Mouse (Mus musculus) ES-E14 (cell line): ENCODE results near the gene Noxo1. TPM values are rescaled to one million over a fixed set of nuclear protein-coding genes. Genes with fewer than 3 reads are reported as not detected.

Source experiments
- DNase-seq: peaks from one replicate; pipeline ENCODE4 v3.0.0-alpha.2; 2013; ENCODE audit warnings: low read depth, low spot score
- H3K27ac ChIP-seq: 2 replicates; pipeline ENCODE4 v1.5.1; 2012; ENCODE audit warnings: low read depth, mild to moderate bottlenecking, low read length, moderate library complexity, mixed read lengths; ENCODE audit not compliant: poor library complexity, insufficient read depth, severe bottlenecking
- H3K36me3 ChIP-seq: 2 replicates; pipeline ENCODE4 v1.6.1; 2012; ENCODE audit warnings: mild to moderate bottlenecking, low read length, moderate library complexity, mixed read lengths; ENCODE audit not compliant: control insufficient read depth, poor library complexity, insufficient read depth, severe bottlenecking
- H3K4me1 ChIP-seq, 2 experiments: fragments of 150-350 bp in 1 of 2; sonication (generic) in 1 of 2; 2 replicates each; pipeline ENCODE4 v1.6.1; 2012; ENCODE audit warnings: low read length in 2 of 2, mild to moderate bottlenecking in 1 of 2, mixed read lengths in 1 of 2; ENCODE audit not compliant: control insufficient read depth in 2 of 2, insufficient read depth in 2 of 2, poor library complexity in 1 of 2
- H3K4me3 ChIP-seq, 2 experiments: fragments of 150-350 bp in 1 of 2; sonication (generic) in 1 of 2; 2 replicates each; pipeline ENCODE4 v1.5.1; 2012; ENCODE audit warnings: low read length in 2 of 2, low read depth in 1 of 2, mild to moderate bottlenecking in 1 of 2, mixed read lengths in 1 of 2; ENCODE audit not compliant: insufficient read depth in 1 of 2, poor library complexity in 1 of 2, severe bottlenecking in 1 of 2
- H3K9ac ChIP-seq: 2 replicates; pipeline ENCODE4 v1.6.1; 2012; ENCODE audit warnings: low read depth, mild to moderate bottlenecking, low read length, mixed read lengths; ENCODE audit not compliant: poor library complexity, insufficient read depth, severe bottlenecking
- H3K9me3 ChIP-seq: fragments of 150-350 bp; sonication (generic); 2 replicates; pipeline ENCODE4 v1.6.1; 2012; ENCODE audit warnings: low read depth, mild to moderate bottlenecking, low read length; ENCODE audit not compliant: control insufficient read depth, insufficient read depth
- CHD2 ChIP-seq: IDR thresholded peaks from 2 replicates; pipeline ENCODE4 v1.6.1; 2014; ENCODE audit warnings: mild to moderate bottlenecking, low read depth, low read length, inconsistent platforms
- HCFC1 ChIP-seq: IDR thresholded peaks from 2 replicates; pipeline ENCODE4 v1.6.1; 2012; ENCODE audit warnings: low read length, inconsistent platforms, borderline replicate concordance; ENCODE audit not compliant: insufficient read depth
- MAFK ChIP-seq: IDR thresholded peaks from 2 replicates; pipeline ENCODE4 v1.6.1; 2014; ENCODE audit warnings: mild to moderate bottlenecking, low read depth, low read length, inconsistent platforms; ENCODE audit not compliant: insufficient read depth
- ZC3H11A ChIP-seq: IDR thresholded peaks from 2 replicates; pipeline ENCODE4 v1.6.1; 2012; ENCODE audit warnings: low read depth, mild to moderate bottlenecking, inconsistent platforms, low read length, borderline replicate concordance
- ZNF384 ChIP-seq: IDR thresholded peaks from 2 replicates; pipeline ENCODE4 v1.6.1; 2012; ENCODE audit warnings: low read depth, low read length, inconsistent platforms
- in situ Hi-C, 2 experiments: fragments of 600-800 bp; cut with MboI; formaldehyde crosslinking; loops; one replicate each; pipeline ENCODE4 v1.15.1; 2025; ENCODE audit warnings: low sequenced_read_pairs in 2 of 2, inconsistent platforms in 1 of 2; ENCODE audit not compliant: unreplicated experiment in 2 of 2
- total RNA-seq: library from RNA; depleted of rRNA; stranded (reverse); fragments of 300-350 nt; gene quantifications from 2 replicates; pipeline ENCODE4 v1.2.3, GENCODE M21; 2012

The Noxo1 gene
- total RNA-seq, 1 experiment: 2.9 TPM

GRCm38 (mm10) chr17:24722220-24722924 is 26.3 kb downstream of the Noxo1 start:
- TF ChIP-seq CHD2: peak; percentile 65; the same call in 1 of the 2 replicates
- no peak for TF ChIP-seq HCFC1
- peak overlapping the region; percentile 36; the same call in 1 of the 2 replicates for H3K9ac ChIP-seq
- DNase-seq: no peak
- no peaks in the 10 kb centered on the region for H3K9me3 ChIP-seq
- H3K4me1 ChIP-seq: peaks cover 0 to 2% of the 10 kb centered on the region in 2 experiments; a peak in 1 of 4 replicates
- peak overlapping the region; percentile 58 to 76 for H3K4me3 ChIP-seq
- in situ Hi-C loops: no loop called here
- no peak overlapping the region for H3K27ac ChIP-seq
- H3K36me3 ChIP-seq: peaks cover 33% of the 10 kb centered on the region

- peak overlapping the region; percentile 73 to 95 for H3K4me3 ChIP-seq
- peaks cover 0 to 8% of the 10 kb centered on the region in 2 experiments; a peak in 1 of 4 replicates for H3K4me1 ChIP-seq
- peak overlapping the region; percentile 95 for H3K9ac ChIP-seq
- H3K9me3 ChIP-seq: no peaks in the 10 kb centered on the region
- H3K36me3 ChIP-seq: peaks cover 26% of the 10 kb centered on the region
- TF ChIP-seq CHD2 (no peak), HCFC1 (no peak), ZNF384 (no peak), MAFK (no peak), ZC3H11A (no peak)
- H3K27ac ChIP-seq: no peak overlapping the region
- in situ Hi-C loops: no loop called here
- DNase-seq: no peak
These were observed 27.3 kb downstream of the Noxo1 start for GRCm38 (mm10) chr17:24723122-24723880.

GRCm38 (mm10) chr17:24723881-24724180 is 27.8 kb downstream of the Noxo1 start:
- DNase-seq: no peak
- Histone ChIP-seq H3K4me1 (peaks cover 0 to 8% of the 10 kb centered on the region in 2 experiments; a peak in 1 of 4 replicates), H3K27ac (peak overlapping the region; percentile 47; the same call in 1 of the 2 replicates), H3K4me3 (peak overlapping the region; percentile 73 to 95), H3K36me3 (peaks cover 23% of the 10 kb centered on the region), H3K9me3 (no peaks in the 10 kb centered on the region), H3K9ac (peak overlapping the region; percentile 95)
- TF ChIP-seq HCFC1: no peak
- no peak for TF ChIP-seq CHD2
- no peak for TF ChIP-seq ZC3H11A
- TF ChIP-seq MAFK: no peak
- in situ Hi-C loops: no loop called here

GRCm38 (mm10) chr17:24724184-24724583 is 28.1 kb downstream of the Noxo1 start, which contains the start of gene Ndufb10:
TSS of gene Ndufb10 (minus strand) at chr17:24724478.
- DNase-seq: peak; percentile 96
- H3K27ac ChIP-seq: peak within 1 kb of the TSS; percentile 63
- peak within 1 kb of the TSS; percentile 95 for H3K9ac ChIP-seq
- in situ Hi-C loops: no loop called here
- H3K36me3 ChIP-seq: peaks cover 23% of the 10 kb centered on the region
- no peaks in the 10 kb centered on the region for H3K9me3 ChIP-seq
- peaks cover 0 to 8% of the 10 kb centered on the region in 2 experiments; a peak in 1 of 4 replicates for H3K4me1 ChIP-seq
- TF ChIP-seq HCFC1 (peak; percentile 57; the same call in 1 of the 2 replicates), CHD2 (no peak)
- peak within 1 kb of the TSS; percentile 73 to 95 for H3K4me3 ChIP-seq
